Mouse (Mus musculus): Measurements from ENCODE around the gene Slc23a2. TPM values are rescaled to one million over a fixed set of nuclear protein-coding genes. Genes with fewer than 3 reads are reported as not detected.

Gene Slc23a2
- polyA plus RNA-seq, 1 experiment from 2014 or later: 15.2 TPM

DNA sequence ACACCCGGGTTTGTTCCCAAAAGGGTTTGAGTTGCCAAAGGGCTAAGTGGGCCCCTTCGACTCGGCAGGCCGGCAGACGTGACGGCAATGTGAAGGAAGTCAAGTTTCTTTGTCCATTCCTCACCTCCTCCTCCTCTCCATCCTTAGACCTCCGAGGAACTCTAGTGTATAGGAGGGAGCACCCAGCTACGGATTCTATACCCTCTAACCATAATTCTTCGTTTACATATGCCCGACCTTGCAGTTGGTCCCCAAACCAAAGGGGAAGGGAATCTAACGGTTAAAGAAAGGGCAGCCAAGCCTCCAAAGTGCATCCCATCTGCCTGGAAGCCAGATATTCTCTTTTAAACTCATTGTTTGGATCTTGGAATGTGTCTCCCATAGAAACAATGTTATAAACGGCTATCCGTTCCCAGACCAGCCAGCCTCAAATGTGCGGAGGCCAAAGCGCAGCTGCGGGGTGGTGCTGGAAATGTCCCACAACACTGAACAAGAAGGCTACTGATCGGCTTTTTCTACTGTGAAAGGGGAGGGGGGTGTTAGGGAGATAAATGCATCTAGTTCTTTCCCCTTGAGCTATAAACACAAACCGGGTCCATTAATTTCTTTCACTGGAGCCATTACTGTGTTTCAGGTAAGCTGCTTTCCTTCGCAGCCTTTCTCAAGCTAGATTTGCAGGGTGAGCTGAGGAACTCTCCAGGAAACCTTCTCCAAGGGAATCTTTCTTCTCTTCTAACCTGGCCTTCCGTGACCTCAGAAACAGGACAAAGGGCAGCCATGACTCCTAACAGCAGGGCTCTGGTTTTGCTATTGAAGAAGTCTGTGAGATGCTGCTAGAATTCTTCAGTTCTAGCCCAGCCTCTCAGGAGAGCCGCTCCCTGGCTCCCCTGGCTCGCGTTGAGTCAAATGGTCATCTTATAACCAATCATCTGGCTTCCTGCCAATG is 114.2 kb downstream of the Slc23a2 start:
- H3K27ac ChIP-seq (ENCODE audit: low read length): peak overlapping the region; percentile 37; the same call in 1 of the 2 replicates
- no peaks in the 10 kb centered on the region for H3K9me3 ChIP-seq (ENCODE audit: low read length)
- peak overlapping the region; percentile 89 for H3K4me2 ChIP-seq (replicated peaks; ENCODE audit: low read depth, low read length)
- peaks cover 27% of the 10 kb centered on the region for H3K27me3 ChIP-seq (ENCODE audit: insufficient read depth, low read length)
- WGBS: 17% methylated on average over 23 of the region's 23 CpGs
- no peak for ATAC-seq (ENCODE audit: low FRiP score, low TSS enrichment)
- H3K4me3 ChIP-seq (ENCODE audit: low read length): peak overlapping the region; percentile 54
- H3K9ac ChIP-seq (replicated peaks; ENCODE audit: low read length): peak overlapping the region; percentile 65
- H3K36me3 ChIP-seq (ENCODE audit: insufficient read depth, low read length): no peaks in the 10 kb centered on the region
- peaks cover 13% of the 10 kb centered on the region for H3K4me1 ChIP-seq (ENCODE audit: insufficient read depth, low read length)

DNA sequence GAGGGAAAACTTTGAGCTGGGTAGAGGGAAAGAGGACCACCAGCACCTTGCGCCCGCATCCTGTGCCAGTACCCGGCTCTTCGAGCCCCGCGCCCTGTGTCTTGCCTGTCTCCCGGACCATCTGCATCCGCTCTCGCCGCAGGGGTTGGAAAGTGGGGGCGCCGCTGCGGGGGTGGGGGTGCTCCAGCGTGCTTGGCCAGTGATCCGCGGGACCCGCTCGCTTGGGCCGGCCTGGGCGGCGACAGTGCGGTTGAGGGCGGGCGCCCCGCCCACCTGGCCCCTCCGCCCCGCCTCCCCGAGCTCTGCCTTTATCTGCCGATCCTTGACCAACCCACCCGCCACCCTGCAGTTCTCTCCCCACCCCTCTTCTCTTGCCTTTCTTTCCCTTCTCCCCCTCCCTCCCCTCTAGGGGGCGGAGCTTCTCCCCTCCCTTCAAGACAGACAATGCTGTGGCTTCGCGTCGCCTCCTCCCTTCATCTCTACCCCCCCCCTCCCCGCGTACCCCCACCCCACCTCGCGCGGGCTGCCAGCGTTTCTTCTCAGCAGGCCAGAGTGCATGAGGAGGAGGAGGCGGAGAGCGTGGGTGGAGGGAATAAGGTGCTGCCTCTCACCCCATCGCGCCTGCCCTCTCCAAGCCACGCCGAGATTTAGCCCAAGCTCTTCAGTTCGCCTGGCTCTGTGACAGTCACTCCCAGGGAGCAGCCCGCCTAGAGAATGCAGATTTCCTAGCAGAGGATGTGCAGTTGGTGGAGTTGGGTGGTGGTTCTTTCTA is 115.1 kb downstream of the Slc23a2 start, which contains the start of gene Rassf2:
Gene Rassf2, minus strand, starts transcription at position 613 of the 772 bp plus-strand sequence.
- ATAC-seq (ENCODE audit: low FRiP score, low TSS enrichment): peak; percentile 95
- no peaks in the 10 kb centered on the region for H3K9me3 ChIP-seq (ENCODE audit: low read length)
- WGBS: under 1% methylated on average over 45 of the region's 48 CpGs
- H3K27ac ChIP-seq (ENCODE audit: low read length): peak within 1 kb of the TSS; percentile 37; the same call in 1 of the 2 replicates
- peaks cover 27% of the 10 kb centered on the region for H3K27me3 ChIP-seq (ENCODE audit: insufficient read depth, low read length)
- H3K9ac ChIP-seq (replicated peaks; ENCODE audit: low read length): peak within 1 kb of the TSS; percentile 65
- H3K4me1 ChIP-seq (ENCODE audit: insufficient read depth, low read length): peaks cover 13% of the 10 kb centered on the region
- no peaks in the 10 kb centered on the region for H3K36me3 ChIP-seq (ENCODE audit: insufficient read depth, low read length)
- peak within 1 kb of the TSS; percentile 89 for H3K4me2 ChIP-seq (replicated peaks; ENCODE audit: low read depth, low read length)
- H3K4me3 ChIP-seq (ENCODE audit: low read length): peak within 1 kb of the TSS; percentile 54

DNA sequence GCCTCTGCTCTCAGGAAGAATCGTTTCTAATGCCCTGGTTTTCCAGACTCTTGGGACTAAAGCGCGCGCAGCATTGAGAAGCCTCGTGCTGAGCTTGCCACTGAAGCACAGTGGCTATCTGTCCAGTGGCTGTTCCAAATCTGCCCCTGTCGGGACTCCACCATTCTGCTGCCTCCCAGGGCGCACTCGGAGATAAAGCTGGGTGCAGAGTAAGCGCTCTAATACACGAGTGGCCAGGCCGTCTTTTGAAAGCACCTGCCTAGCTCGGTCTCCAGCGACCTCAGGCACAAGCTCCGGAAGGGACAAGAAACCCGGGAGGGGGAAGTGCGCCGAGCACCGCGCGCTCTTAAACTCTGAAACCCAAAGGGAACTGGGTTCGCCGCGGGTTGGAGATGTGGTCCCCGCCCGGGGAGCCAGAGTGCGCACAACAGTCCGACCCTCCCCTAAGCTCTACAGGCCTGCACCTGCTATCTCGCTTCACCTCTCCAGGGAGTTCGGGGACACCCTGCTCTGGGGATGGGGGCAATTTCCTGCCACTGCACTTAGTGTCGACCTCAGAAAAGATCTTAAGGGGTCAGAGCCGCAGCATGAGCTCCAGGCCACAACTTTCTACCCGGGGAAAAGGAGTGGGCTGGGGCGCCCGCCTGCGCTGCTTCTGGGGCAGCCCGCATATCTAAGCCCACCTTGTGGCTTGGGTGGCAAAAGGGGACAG is 115.9 kb downstream of the Slc23a2 start:
- peak overlapping the region; percentile 54 for H3K4me3 ChIP-seq (ENCODE audit: low read length)
- H3K4me2 ChIP-seq (replicated peaks; ENCODE audit: low read depth, low read length): peak overlapping the region; percentile 89
- peak; percentile 8; the same call in 1 of the 2 replicates for ATAC-seq (ENCODE audit: low FRiP score, low TSS enrichment)
- peak overlapping the region; percentile 40; the same call in 1 of the 2 replicates for H3K27ac ChIP-seq (ENCODE audit: low read length)
- under 1% methylated on average over 36 of the region's 36 CpGs for WGBS
- H3K9ac ChIP-seq (replicated peaks; ENCODE audit: low read length): peak overlapping the region; percentile 65
- H3K9me3 ChIP-seq (ENCODE audit: low read length): no peaks in the 10 kb centered on the region
- peaks cover 13% of the 10 kb centered on the region for H3K4me1 ChIP-seq (ENCODE audit: insufficient read depth, low read length)
- peaks cover 27% of the 10 kb centered on the region for H3K27me3 ChIP-seq (ENCODE audit: insufficient read depth, low read length)
- no peaks in the 10 kb centered on the region for H3K36me3 ChIP-seq (ENCODE audit: insufficient read depth, low read length)

DNA sequence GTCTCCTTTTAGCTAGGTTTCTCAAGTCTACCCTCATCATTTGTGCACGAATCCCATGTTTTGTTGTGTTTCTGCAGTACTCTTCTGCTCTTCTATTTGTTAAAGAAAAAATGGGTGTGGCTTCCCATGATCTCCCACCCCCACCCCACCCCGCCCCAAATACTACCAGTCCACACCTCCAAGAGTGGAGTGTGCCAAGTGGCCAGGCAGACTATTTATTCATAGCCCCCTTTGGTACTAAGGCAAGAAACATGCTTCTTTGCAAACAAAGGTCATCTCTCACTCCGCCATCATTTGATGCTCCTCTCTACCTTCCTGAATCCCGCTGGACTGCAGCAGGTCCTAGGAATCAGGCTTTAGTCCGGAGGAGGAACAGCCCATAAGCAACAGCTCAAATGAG is 116.8 kb downstream of the Slc23a2 start:
- WGBS: 64% methylated on average over 5 of the region's 5 CpGs
- no peak overlapping the region for H3K27ac ChIP-seq (ENCODE audit: low read length)
- no peaks in the 10 kb centered on the region for H3K9me3 ChIP-seq (ENCODE audit: low read length)
- H3K4me2 ChIP-seq (replicated peaks; ENCODE audit: low read depth, low read length): peak overlapping the region; percentile 89
- H3K36me3 ChIP-seq (ENCODE audit: insufficient read depth, low read length): no peaks in the 10 kb centered on the region
- H3K9ac ChIP-seq (replicated peaks; ENCODE audit: low read length): no peak overlapping the region
- ATAC-seq (ENCODE audit: low FRiP score, low TSS enrichment): no peak
- peak overlapping the region; percentile 54 for H3K4me3 ChIP-seq (ENCODE audit: low read length)
- H3K27me3 ChIP-seq (ENCODE audit: insufficient read depth, low read length): peaks cover 27% of the 10 kb centered on the region
- H3K4me1 ChIP-seq (ENCODE audit: insufficient read depth, low read length): peaks cover 13% of the 10 kb centered on the region

DNA sequence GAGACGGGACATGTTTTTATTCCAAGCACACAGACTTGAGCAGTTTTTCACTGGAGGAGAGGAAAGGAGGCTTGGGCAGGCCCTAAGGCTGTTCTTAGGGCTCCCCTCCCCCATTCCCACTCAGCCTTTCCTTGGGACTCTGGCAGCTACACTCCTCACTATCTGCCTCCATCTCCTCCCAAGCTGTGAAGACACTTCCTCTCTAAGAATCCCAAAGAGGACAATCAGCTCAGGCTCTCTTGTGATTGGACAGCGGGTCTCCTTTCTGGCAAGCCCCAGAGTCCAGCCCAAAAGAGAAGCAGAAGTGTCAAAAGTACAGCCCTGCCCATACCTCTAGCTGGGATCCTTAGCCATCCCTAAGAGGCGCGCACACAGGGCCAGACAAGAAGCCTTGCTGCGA is 117.5 kb downstream of the Slc23a2 start:
- H3K4me2 ChIP-seq (replicated peaks; ENCODE audit: low read depth, low read length): no peak overlapping the region
- no peak overlapping the region for H3K9ac ChIP-seq (replicated peaks; ENCODE audit: low read length)
- 65% methylated on average over 5 of the region's 5 CpGs for WGBS
- no peak for ATAC-seq (ENCODE audit: low FRiP score, low TSS enrichment)
- H3K4me1 ChIP-seq (ENCODE audit: insufficient read depth, low read length): peaks cover 13% of the 10 kb centered on the region
- H3K4me3 ChIP-seq (ENCODE audit: low read length): no peak overlapping the region
- no peaks in the 10 kb centered on the region for H3K9me3 ChIP-seq (ENCODE audit: low read length)
- H3K27me3 ChIP-seq (ENCODE audit: insufficient read depth, low read length): peaks cover 27% of the 10 kb centered on the region
- H3K27ac ChIP-seq (ENCODE audit: low read length): no peak overlapping the region
- H3K36me3 ChIP-seq (ENCODE audit: insufficient read depth, low read length): no peaks in the 10 kb centered on the region

DNA sequence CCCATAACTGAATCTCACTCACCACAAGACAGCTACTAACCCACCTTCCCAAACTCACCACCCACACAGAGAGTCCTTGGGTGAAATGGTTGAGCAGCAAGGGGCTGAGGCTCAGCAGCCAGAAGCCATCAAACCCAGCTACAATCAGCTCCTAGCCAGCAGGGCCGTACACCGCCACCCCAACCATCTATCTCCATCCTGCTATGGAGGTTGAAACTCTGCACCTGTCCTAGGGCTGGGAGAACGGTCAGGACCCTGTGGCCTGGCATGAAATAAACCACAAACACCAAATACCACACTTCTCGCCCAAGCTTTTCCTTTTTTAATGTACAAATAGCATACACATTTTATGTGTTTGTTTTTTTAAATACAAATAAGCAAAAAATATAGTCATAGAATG is 120.9 kb downstream of the Slc23a2 start:
- Histone ChIP-seq H3K9ac (replicated peaks; ENCODE audit: low read length) (no peak overlapping the region), H3K27ac (ENCODE audit: low read length) (no peak overlapping the region), H3K9me3 (ENCODE audit: low read length) (no peaks in the 10 kb centered on the region), H3K36me3 (ENCODE audit: insufficient read depth, low read length) (no peaks in the 10 kb centered on the region), H3K27me3 (ENCODE audit: insufficient read depth, low read length) (peaks cover 17% of the 10 kb centered on the region), H3K4me2 (replicated peaks; ENCODE audit: low read depth, low read length) (no peak overlapping the region), H3K4me3 (ENCODE audit: low read length) (no peak overlapping the region), H3K4me1 (ENCODE audit: insufficient read depth, low read length) (peaks cover 15% of the 10 kb centered on the region)
- WGBS: 84% methylated on average over 4 of the region's 4 CpGs
- no peak for ATAC-seq (ENCODE audit: low FRiP score, low TSS enrichment)

DNA sequence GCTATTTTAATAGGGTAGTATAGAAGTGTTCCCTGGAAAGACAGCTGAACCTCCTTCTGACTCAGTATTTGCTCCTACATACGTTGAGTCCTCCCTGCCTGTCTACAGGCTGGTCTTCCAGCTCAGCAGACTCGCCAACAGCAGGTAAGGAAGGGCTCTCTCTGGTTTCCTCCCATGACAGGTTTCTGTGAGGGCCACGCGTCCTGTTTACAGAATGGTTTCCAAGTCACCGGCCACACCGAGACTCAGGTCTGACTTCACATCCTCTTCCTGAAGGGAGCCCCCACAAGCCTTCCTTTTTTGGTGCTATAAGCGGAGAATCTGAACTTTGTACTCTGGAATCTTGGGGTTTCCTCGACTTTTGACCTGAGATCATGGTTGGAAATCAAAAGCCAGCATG is 122.3 kb downstream of the Slc23a2 start:
- no peaks in the 10 kb centered on the region for H3K9me3 ChIP-seq (ENCODE audit: low read length)
- H3K9ac ChIP-seq (replicated peaks; ENCODE audit: low read length): no peak overlapping the region
- H3K4me1 ChIP-seq (ENCODE audit: insufficient read depth, low read length): peaks cover 11% of the 10 kb centered on the region; the same call in 1 of the 2 replicates
- H3K27ac ChIP-seq (ENCODE audit: low read length): no peak overlapping the region
- ATAC-seq (ENCODE audit: low FRiP score, low TSS enrichment): no peak
- no peak overlapping the region for H3K4me2 ChIP-seq (replicated peaks; ENCODE audit: low read depth, low read length)
- H3K27me3 ChIP-seq (ENCODE audit: insufficient read depth, low read length): peaks cover 3% of the 10 kb centered on the region; the same call in 1 of the 2 replicates
- H3K36me3 ChIP-seq (ENCODE audit: insufficient read depth, low read length): no peaks in the 10 kb centered on the region
- WGBS: 71% methylated on average over 8 of the region's 8 CpGs
- no peak overlapping the region for H3K4me3 ChIP-seq (ENCODE audit: low read length)

DNA sequence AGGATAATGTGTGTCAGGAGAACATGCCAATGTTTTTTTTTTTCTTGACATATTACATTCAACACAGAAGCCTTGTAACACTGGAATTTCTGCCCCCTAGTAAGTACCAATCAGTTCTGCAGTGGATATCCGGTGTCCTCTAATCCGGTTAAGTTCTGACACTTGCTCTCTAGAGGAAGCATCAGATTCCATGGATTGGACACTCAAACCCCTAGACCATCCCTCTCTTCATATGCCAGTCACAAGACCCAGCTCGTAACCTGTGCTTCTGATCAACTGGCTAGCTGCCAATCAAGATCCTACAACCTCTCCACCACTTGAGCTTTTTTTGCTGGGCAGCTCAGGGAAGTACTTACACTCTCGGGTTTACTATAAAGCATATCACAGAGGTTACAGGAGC is 123.3 kb downstream of the Slc23a2 start:
- no peak overlapping the region for H3K4me3 ChIP-seq (ENCODE audit: low read length)
- no peaks in the 10 kb centered on the region for H3K9me3 ChIP-seq (ENCODE audit: low read length)
- peak overlapping the region; percentile 49; the same call in 1 of the 2 replicates for H3K27ac ChIP-seq (ENCODE audit: low read length)
- H3K36me3 ChIP-seq (ENCODE audit: insufficient read depth, low read length): no peaks in the 10 kb centered on the region
- no peaks in the 10 kb centered on the region for H3K27me3 ChIP-seq (ENCODE audit: insufficient read depth, low read length)
- H3K4me2 ChIP-seq (replicated peaks; ENCODE audit: low read depth, low read length): no peak overlapping the region
- H3K9ac ChIP-seq (replicated peaks; ENCODE audit: low read length): no peak overlapping the region
- H3K4me1 ChIP-seq (ENCODE audit: insufficient read depth, low read length): peaks cover 11% of the 10 kb centered on the region; the same call in 1 of the 2 replicates
- no peak for ATAC-seq (ENCODE audit: low FRiP score, low TSS enrichment)
- WGBS: 81% methylated on average over 4 of the region's 4 CpGs

DNA sequence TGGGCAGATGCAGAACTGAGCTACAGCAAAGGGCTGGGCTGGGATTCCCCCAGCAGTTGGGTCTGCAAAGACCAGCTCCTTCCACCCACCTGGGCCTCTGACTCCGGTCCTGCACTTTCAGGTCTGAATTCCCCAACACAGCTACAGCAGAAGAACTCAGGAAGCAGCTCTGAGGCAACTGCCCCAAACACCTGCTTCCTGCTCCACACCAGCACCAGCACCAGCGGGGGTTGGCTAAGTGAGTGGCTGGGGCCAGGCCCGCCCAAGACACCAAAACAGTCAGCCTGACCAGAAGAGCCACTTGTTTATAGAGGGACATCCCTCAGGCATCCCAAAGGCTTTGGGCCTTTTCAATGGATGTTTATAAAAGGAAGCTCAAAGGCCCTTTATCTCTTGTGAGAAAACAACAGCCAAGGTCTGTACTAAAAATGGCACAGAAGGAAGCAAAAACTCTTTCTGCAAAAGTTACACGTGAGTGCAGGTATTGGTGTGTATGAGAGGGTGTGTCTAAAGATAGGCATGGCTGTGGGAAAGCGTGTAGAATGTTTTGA is 123.8 kb downstream of the Slc23a2 start:
- Histone ChIP-seq H3K4me1 (ENCODE audit: insufficient read depth, low read length) (peaks cover 11% of the 10 kb centered on the region; the same call in 1 of the 2 replicates), H3K27me3 (ENCODE audit: insufficient read depth, low read length) (no peaks in the 10 kb centered on the region), H3K9ac (replicated peaks; ENCODE audit: low read length) (no peak overlapping the region), H3K27ac (ENCODE audit: low read length) (peak overlapping the region; percentile 49), H3K9me3 (ENCODE audit: low read length) (no peaks in the 10 kb centered on the region), H3K4me3 (ENCODE audit: low read length) (no peak overlapping the region), H3K4me2 (replicated peaks; ENCODE audit: low read depth, low read length) (no peak overlapping the region), H3K36me3 (ENCODE audit: insufficient read depth, low read length) (no peaks in the 10 kb centered on the region)
- 61% methylated on average over 5 of the region's 5 CpGs for WGBS
- ATAC-seq (ENCODE audit: low FRiP score, low TSS enrichment): peak; percentile 50; the same call in 1 of the 2 replicates

Measured in kidney, embryonic 16.5 days (tissue).